Mouse (Mus musculus): Measurements from ENCODE around the gene Atf6b.

GRCm38 (mm10) chr17:34700671-34701071 is 53.7 kb downstream of the Atf6b start:
- no peak for TF ChIP-seq EP300 (IDR thresholded peaks at IDR 0.05)
- TF ChIP-seq CTCF (IDR thresholded peaks at IDR 0.05), result no peak
